Mouse (Mus musculus) embryonic stem cell, embryonic (primary cell): ENCODE measurements at regions not wholly inside any gene's neighbourhood (a gene's known extent, or its start where the extent isn't known, plus 50 kb on each side); places are given as distances from the start of the nearest gene placed in this dataset.

Experiments used
- CTCF ChIA-PET, 4 experiments: fragments of 300-600 bp in 2 of 4; fragments of 350-600 bp in 2 of 4; sonication (Branson Sonifier 250); formaldehyde crosslinking; loops; one replicate each; lab custom pipeline; 2022; ENCODE audit warnings: inconsistent platforms in 2 of 4; lab: Charles Lee
- POLR2A ChIA-PET, 4 experiments: fragments of 300-600 bp in 2 of 4; fragments of 350-600 bp in 2 of 4; sonication (Branson Sonifier 250); formaldehyde crosslinking; loops; one replicate each; lab custom pipeline; 2022; ENCODE audit warnings: antibody characterized with exemption in 4 of 4, inconsistent platforms in 1 of 4; lab: Charles Lee

DNA sequence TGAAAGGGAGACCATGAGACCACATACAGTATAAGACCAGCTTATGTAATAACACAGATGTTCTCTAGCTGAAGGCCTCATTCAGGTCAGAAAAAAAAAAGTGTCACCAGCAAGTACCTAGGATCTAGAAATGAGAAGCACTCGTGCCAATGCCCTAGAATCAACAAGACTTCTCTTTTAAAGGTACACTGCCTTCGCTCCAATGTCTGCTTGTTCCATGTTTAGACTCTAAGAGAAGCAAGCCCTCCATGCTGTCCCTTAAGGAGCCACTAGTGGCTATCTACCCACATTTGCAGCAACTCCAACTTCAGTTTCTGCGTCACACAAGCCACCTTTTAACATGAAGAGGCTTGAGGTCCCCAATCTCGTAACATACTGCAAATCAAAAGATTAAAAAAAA is 185.4 kb upstream of the Mkln1 start:
- CTCF ChIA-PET = interaction anchor here in 1 of 4 experiments (0.9 kb wide), 1 partner anchor 178 kb away, joined by 3 read pairs; no protein-coding TSS in a partner anchor
- POLR2A ChIA-PET = interaction anchor here in 1 of 4 experiments (0.7 to 6.0 kb wide), 2 partner anchors 14 to 37 kb away, joined by 3 to 39 read pairs; no protein-coding TSS in a partner anchor

DNA sequence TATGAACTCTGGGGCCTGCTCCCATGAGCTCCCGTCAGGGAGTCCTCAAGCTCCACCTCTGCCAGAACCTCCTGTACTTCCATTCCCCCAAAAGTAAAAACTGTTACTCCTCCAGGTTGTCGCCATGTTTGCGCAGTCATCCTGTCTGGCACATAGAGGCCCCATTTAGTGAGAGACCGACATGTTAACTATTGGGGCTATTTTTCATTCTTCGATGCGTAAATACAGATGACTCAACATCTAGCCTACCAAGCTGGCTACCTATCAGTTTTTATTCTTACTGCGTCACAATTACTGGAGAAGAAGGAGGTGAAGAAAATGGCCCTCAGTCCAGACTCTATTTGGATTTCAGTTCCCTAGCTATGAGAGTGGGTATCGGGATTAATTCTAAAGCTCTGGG is 182.9 kb upstream of the Mkln1 start:
- POLR2A ChIA-PET = interaction anchor here in 3 of 4 experiments (0.6 to 6.0 kb wide), 36 partner anchors 9 to 1187 kb away, joined by 3 to 39 read pairs (median 5); partner anchors contain the start of gene Mkln1 (in 2 of the 3)
- CTCF ChIA-PET = interaction anchor here in 2 of 4 experiments (0.8 to 1.7 kb wide), 3 partner anchors 12 to 143 kb away, joined by 4 to 5 read pairs (median 4); no protein-coding TSS in a partner anchor

DNA sequence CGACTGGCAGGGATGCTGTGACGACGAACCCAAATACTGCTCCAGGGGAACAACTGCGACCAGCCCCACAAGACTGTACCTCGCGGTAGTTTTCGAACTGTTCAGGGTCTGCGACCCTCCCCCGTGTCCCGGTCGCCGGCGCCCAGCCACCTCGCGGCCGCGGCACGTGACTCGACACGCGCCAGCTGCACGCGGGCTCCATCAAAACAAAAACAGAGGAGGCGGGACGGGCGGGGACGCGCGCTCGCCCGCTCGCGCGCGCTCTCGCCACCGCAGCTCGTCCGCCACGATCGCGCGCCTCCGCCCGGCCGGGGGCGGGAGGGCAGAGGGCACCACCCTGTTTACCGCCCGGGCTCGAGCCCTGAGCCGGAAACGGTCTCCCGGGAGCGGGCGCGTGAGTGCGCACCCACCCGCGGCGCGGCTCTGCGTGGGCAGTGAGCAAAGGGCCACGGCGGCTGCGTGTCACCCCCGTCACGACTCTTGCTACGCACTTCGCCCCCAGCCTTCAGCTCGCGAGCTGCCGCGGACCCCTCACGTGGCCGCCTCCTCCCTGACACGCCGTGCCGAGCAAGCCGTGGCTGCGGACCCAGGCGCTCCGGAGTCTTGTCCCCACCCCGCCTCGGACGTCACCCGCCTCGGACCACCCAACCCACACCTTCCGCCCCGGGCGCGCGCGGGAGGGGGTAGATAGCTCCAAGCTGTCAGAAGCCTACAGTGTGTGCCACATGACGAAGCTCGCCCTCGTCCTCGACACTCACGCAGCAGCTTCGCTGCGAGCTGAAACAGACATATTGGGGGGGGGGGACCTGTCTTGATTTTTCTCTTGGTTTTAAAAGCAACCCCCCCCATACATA is 182.1 kb upstream of the Mkln1 start:
- ChIA-PET POLR2A (interaction anchor here in 3 of 4 experiments (0.6 to 6.0 kb wide), 49 partner anchors 8 to 1568 kb away, joined by 3 to 39 read pairs (median 4); partner anchors contain the start of gene Mkln1 (in 1 of the 3)), CTCF (interaction anchor here in 3 of 4 experiments (0.6 to 1.7 kb wide), 4 partner anchors 11 to 230 kb away, joined by 4 to 7 read pairs (median 4); no protein-coding TSS in a partner anchor)

- POLR2A ChIA-PET = interaction anchor here in 3 of 4 experiments (0.6 to 6.0 kb wide), 40 partner anchors 9 to 1568 kb away, joined by 3 to 39 read pairs (median 4); no protein-coding TSS in a partner anchor
- CTCF ChIA-PET = interaction anchor here in 2 of 4 experiments (0.6 to 1.0 kb wide), 3 partner anchors 21 to 229 kb away, joined by 3 to 7 read pairs (median 4); no protein-coding TSS in a partner anchor
Observed at GRCm38 (mm10) chr6:31217060-31217541, 181.4 kb upstream of the Mkln1 start.

DNA sequence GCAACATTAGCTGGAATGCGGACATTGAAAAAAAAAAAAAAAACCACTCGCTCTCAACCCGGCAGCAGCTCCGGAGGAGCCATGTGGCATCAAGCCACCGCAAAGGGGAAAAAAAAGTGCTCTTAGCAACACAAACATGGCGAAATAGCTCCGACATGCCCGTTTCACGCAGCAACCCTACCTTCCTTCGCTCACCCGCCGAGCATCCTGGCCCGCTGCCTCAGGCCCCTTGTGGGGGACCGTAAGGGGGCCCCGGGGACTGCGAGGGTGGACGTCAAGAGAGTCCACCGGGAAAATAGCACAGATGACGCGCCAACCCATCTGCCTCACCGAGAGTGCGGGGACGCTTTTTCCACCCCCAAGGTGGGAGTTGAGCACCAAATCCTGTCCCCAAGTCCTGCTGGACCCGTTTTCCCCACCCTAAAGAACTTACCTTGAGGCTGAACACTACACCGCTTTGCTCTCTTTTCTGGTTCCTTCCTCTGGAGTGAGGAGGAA is 180.8 kb upstream of the Mkln1 start:
- ChIA-PET CTCF (interaction anchor here in 3 of 4 experiments (0.6 to 1.0 kb wide), 3 partner anchors 21 to 390 kb away, joined by 3 to 7 read pairs (median 3); no protein-coding TSS in a partner anchor), POLR2A (interaction anchor here (0.5 to 6.0 kb wide), 28 partner anchors 9 to 1031 kb away, joined by 3 to 39 read pairs (median 4); no protein-coding TSS in a partner anchor)

DNA sequence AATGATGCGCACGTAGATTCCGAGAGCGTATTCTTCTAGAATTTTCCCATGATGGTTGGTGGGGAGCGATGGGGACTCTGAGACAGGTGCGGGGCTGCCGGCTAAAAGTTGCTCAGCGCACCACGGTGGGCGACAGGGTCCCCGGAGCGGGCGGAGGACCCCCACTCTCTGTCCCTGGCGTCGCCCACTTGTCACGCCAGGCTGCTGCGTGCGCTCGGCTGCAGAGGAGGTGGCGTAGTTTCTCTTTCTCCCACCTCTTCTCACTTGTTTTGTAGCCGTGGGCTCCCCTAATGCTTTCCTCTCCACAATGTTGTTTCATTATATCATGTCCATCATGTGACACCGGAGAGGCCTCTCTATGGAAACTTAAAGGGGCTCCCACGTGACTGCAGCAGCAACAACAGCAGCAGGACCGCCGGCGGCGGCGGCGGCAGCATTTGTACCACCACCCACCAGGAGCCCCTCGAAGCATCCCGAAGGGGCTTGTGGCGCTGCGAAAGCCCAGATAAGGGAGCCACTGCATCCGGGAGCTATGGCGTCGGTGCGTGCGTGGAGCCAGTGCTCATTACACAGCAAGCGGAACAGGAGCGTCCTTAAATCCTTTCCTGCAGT is 180.3 kb upstream of the Mkln1 start:
- ChIA-PET CTCF (interaction anchor here in 3 of 4 experiments (0.6 to 1.0 kb wide), 3 partner anchors 100 to 390 kb away, joined by 3 read pairs; no protein-coding TSS in a partner anchor), POLR2A (interaction anchor here (0.5 to 6.0 kb wide), 17 partner anchors 9 to 1032 kb away, joined by 3 to 39 read pairs (median 4); no protein-coding TSS in a partner anchor)

DNA sequence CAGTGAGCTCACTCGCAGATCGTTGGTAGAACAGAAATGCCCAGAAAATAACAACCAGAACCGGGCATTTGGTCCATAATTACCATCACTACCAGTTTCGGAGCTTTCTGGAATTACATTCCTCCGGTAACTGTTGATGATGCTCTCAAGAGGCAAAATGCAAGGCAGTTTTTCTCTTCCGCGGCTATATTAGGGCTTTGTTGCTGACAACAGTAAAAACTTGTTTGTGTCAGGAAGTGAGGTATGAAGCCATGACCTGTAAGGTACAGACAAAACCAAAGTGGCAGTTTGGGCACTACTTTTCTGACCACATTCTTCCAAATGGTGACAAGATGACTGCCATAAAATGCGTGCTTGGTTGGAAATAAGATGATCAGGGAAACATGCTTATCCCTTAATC is 179.7 kb upstream of the Mkln1 start:
- CTCF ChIA-PET = interaction anchor here in 1 of 4 experiments (0.7 kb wide), 1 partner anchor 356 kb away, joined by 3 read pairs; no protein-coding TSS in a partner anchor
- POLR2A ChIA-PET = interaction anchor here in 2 of 4 experiments (0.6 to 4.3 kb wide), 8 partner anchors 8 to 693 kb away, joined by 3 to 18 read pairs (median 4); no protein-coding TSS in a partner anchor

DNA sequence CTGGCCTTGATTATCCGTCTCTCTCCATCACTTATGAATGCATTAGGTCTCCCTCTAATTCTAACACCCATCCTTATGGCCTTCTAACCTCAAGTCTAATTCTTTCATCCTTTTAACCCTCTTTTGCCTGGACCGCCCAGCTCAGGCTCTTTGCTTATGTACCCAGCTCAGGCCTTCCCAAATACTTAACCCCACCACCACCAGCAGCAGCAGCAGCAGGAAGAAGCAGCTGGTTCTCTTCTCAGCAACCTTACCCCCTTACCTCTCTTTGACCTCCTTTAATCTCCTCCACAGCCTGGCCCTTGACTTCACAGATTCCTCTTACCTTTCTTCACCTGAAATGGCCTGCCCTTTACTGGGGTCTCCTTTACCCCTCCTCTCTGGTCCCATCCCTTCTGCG is 178.8 kb upstream of the Mkln1 start:
- CTCF ChIA-PET = interaction anchor here in 1 of 4 experiments (0.7 to 1.4 kb wide), 4 partner anchors 22 to 150 kb away, joined by 3 to 5 read pairs (median 3); no protein-coding TSS in a partner anchor
- POLR2A ChIA-PET = interaction anchor here in 3 of 4 experiments (0.8 to 2.4 kb wide), 19 partner anchors 9 to 180 kb away, joined by 3 to 17 read pairs (median 4); partner anchors contain the start of gene Mkln1 (in 1 of the 3)

GRCm38 (mm10) chr6:31220184-31220931 is 178.2 kb upstream of the Mkln1 start:
- CTCF ChIA-PET = interaction anchor here in 3 of 4 experiments (0.6 to 1.4 kb wide), 6 partner anchors 23 to 187 kb away, joined by 3 to 5 read pairs (median 3); no protein-coding TSS in a partner anchor

DNA sequence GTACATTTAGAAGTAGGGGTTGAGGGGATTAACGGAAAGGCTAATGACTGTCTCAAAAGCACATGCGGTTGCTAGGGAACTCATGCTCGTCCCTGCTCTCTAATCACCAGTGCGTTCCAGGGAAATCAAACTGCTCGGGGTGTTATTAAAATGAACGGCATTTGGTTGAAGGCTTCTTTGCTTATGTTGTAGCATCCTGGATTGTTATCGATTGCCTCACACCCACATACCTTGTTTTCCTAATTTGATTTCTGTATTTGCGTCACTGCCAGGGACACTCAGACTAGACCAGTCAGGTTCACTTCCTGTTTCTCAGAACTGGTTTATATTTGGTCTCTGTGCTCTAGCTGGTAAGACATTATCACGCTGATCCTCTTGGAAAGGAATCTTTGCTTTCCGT is 177.0 kb upstream of the Mkln1 start:
- ChIA-PET POLR2A (interaction anchor here in 2 of 4 experiments (0.7 to 1.7 kb wide), 2 partner anchors 118 to 178 kb away, joined by 6 to 7 read pairs; no protein-coding TSS in a partner anchor), CTCF (no interaction called here)

More at GRCm38 (mm10) chr6:31220184-31220931, 178.2 kb upstream of the Mkln1 start:
- POLR2A ChIA-PET = interaction anchor here in 3 of 4 experiments (0.6 to 2.4 kb wide), 23 partner anchors 8 to 760 kb away, joined by 3 to 17 read pairs (median 3); partner anchors contain the start of gene Mkln1 (in 1 of the 3)

DNA sequence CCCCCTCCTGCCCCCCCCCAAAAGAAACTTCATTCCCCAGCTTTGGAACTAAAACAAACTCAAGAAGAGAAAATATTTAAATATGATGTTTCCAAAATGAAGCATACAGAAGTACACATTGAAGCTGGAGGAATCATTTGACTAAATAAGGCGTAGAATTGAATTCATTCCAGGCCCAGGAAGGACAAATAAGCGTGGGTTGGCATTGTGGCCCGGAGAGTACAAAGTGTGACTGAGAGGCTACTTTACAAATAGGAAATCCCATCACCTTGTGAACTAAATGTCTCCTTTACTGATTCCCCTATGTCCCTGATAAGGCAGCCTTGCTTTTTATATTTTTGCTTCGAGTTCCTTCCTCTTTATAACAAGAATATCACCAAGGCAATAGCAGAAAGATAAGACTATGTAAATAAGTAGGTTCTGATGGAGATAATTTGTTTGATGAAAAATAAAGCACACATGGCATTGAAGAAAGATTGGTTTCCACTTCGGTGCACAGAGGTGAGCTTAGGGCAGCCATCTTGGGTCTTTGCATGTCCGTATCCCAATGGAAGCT is 176.4 kb upstream of the Mkln1 start:
- ChIA-PET POLR2A (interaction anchor here in 1 of 4 experiments (0.7 kb wide), 1 partner anchor 118 kb away, joined by 6 read pairs; no protein-coding TSS in a partner anchor), CTCF (no interaction called here)

DNA sequence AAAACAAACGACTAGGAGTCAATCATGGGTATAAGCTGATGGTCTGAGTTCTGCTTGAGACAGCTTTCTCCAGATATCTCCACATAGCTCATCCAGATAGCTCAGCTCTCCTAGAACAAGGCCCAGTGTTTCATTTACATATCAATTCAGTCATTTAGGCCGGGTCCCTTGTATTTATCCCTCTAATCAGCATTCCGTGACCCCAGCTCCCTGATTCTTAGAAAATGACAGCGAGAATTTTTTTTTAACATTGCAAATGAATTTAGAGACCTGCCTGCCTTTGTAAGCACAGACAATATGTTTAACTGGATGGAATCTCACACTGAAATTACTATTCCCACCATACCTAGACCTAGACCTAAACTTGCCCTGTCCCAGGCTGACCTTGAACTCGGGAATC is 171.1 kb upstream of the Mkln1 start:
- CTCF ChIA-PET = interaction anchor here in 2 of 4 experiments (0.9 to 1.8 kb wide), 3 partner anchors 12 to 143 kb away, joined by 3 to 5 read pairs (median 4); no protein-coding TSS in a partner anchor
- POLR2A ChIA-PET = interaction anchor here in 3 of 4 experiments (0.7 to 4.2 kb wide), 13 partner anchors 7 to 142 kb away, joined by 3 to 39 read pairs (median 6); no protein-coding TSS in a partner anchor

GRCm38 (mm10) chr6:31228061-31228460 is 170.5 kb upstream of the Mkln1 start:
- ChIA-PET POLR2A (interaction anchor here in 3 of 4 experiments (0.7 to 4.2 kb wide), 12 partner anchors 8 to 141 kb away, joined by 3 to 39 read pairs (median 6); no protein-coding TSS in a partner anchor), CTCF (interaction anchor here in 1 of 4 experiments (1.8 kb wide), 1 partner anchor 13 kb away, joined by 5 read pairs; no protein-coding TSS in a partner anchor)

GRCm38 (mm10) chr6:31231821-31232220 is 166.7 kb upstream of the Mkln1 start:
- ChIA-PET CTCF (no interaction called here), POLR2A (interaction anchor here in 1 of 4 experiments (4.2 kb wide), 1 partner anchor 15 kb away, joined by 18 read pairs; no protein-coding TSS in a partner anchor)

DNA sequence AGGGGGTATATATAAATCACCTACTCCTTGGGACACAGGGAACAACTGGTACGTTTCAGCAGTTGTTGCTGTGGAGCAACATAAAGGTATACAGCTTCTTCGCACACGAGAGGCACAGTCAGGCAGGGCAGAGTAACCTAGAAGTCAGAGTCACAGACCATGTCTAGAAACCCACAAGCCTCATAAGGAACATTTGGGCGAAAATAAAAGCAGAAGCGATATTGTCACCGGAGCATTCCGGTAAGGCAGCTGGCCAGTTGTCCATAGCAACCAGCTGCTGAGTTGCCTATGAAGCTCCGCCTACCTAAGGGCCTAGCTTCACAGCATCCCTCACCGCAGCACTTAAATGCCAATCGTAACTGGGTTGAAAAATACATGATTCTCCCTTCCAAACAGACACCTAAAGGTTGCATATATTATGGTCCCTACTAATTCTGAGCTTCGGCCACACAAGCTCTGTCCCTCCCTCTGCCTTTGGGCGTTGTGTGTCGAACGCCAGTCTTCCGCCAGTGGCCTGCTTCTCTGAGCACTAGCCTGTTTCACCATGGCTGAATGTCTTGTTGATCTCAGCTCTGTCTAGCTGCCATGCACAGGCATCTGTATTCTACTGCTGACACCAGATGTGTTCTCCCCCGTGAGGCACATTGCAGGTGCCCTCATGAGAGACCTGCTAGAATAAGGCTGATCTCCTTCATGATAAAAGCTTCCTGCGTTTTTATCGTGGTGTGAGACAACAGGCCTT is 165.1 kb upstream of the Mkln1 start:
- ChIA-PET POLR2A (interaction anchor here in 2 of 4 experiments (0.6 to 4.2 kb wide), 9 partner anchors 13 to 1186 kb away, joined by 3 to 18 read pairs (median 6); no protein-coding TSS in a partner anchor), CTCF (no interaction called here)
